Mouse (Mus musculus): ENCODE measurements around the gene Gtpbp1. TPM values are rescaled to one million over a fixed set of nuclear protein-coding genes. Genes with fewer than 3 reads are reported as not detected.

The Gtpbp1 gene
- polyA plus RNA-seq, 1 experiment from 2014 or later, result 53.9 TPM

DNA sequence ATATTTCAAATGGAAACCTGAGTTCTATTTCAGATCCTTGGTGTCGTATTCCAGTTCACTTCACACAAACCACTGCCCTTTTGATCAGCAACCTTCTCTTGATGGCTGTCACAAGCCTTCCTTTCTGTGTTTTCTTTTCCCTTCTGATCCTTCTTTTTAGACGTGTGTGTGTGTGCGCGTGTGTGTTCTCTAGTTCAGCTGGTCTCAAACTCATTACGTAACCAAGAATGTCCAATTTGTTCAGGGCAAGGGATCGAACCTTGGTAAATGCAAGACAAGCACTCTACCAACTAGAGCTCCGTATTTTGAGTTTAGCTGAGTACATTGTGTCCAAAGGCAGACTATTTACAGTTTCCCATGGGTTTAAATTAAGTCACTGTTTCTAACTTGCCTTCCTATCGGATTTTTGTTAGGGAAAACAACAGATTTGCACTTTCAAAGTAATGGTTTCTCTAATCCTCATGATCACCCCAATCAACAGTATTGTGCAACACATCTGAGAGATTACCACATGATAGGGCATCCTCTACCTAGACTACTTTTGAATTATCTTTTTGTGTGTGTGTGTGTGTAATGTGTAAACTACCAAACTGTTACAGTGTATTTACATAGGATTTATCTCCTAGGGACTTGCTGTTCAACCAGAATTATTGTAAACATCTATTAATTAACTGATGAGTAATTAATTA lies 2.2 kb upstream of the Gtpbp1 start:
- H3K9me3 ChIP-seq (replicated peaks), result no peaks in the 10 kb centered on the region
- 5% methylated on average over 8 of the region's 8 CpGs for WGBS
- peaks cover 4% of the 10 kb centered on the region; the same call in 1 of the 2 replicates for H3K36me3 ChIP-seq
- peak overlapping the region; percentile 95 for H3K27ac ChIP-seq
- H3K4me3 ChIP-seq, result peak overlapping the region; percentile 92
- H3K27me3 ChIP-seq (ENCODE audit: low read depth, poor library complexity, severe bottlenecking), result no peaks in the 10 kb centered on the region
- DNase-seq (ENCODE audit: low spot score), result no peak
- peaks cover 69% of the 10 kb centered on the region for H3K4me1 ChIP-seq

DNA sequence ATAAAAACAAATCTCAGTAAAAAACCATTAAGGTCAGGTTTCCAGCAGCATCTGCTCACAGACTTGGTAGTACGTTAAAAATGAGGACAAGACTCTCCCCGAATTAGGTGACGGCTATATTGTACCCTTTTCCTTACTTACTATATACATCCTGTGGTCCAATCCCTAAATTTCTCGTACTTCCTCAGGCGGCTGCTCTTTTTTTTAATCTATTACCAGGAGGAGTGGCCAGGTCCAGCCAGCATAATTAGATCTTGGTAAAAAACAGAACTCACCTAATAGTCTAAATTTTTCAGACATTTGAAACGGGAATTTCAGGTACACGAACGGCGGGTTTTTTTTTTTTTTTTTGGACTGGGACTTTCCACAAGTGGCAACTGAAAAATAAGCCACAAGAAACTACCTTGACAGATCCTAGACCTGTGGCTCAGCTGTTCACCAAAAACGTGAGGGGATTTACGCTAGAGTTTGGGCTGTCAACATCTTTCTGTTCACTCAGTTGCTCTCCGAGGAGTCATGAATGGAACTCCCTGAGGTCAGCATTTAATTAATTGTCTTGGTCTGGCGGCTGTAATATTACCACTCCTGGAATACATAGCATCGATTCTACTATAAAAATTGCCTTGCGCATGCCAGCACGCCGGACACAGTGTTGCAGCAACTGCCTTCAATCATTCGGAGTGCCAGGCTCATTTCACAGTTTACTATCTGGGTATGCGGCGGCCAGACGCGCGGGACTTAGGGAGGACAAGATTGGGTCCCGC lies 801 bp upstream of the Gtpbp1 start:
- 17% methylated on average over 24 of the region's 24 CpGs for WGBS

DNA sequence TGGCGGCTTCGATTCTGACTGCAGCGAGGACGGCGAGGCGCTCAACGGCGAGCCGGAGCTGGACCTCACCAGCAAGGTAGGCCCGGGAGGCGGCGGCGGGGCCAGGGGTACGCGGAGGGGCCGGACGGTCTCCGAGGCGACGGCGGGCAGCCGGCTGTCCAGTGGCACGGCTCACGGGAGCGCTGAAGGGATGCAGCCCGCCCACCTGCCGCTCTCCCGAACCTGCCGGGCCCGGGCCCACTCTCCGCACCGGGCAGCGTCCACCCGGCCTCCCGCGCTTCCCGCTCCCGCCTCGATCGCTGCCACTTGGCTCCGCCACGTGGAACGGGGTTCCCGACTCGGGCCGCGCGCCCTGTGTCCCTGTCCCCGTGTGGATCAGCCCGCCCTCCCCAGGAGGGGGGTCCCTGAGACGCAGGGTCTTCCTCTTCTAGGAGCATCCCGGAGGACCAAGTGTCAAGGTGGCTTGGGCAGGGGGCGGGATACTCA lies 421 bp downstream of the Gtpbp1 start:
- no peaks in the 10 kb centered on the region for H3K9me3 ChIP-seq (replicated peaks)
- WGBS, result under 1% methylated on average over 43 of the region's 53 CpGs
- H3K27me3 ChIP-seq (ENCODE audit: low read depth, poor library complexity, severe bottlenecking), result no peaks in the 10 kb centered on the region
- no peak for DNase-seq (ENCODE audit: low spot score)
- peaks cover 53% of the 10 kb centered on the region for H3K4me1 ChIP-seq
- H3K36me3 ChIP-seq, result peaks cover 22% of the 10 kb centered on the region
- peak overlapping the region; percentile 94 for H3K27ac ChIP-seq
- H3K4me3 ChIP-seq, result peak overlapping the region; percentile 79

More for the DNA sequence above, 801 bp upstream of the Gtpbp1 start:
- no peak for DNase-seq (ENCODE audit: low spot score)
- Histone ChIP-seq H3K36me3 (peaks cover 12% of the 10 kb centered on the region), H3K9me3 (replicated peaks) (no peaks in the 10 kb centered on the region), H3K27me3 (ENCODE audit: low read depth, poor library complexity, severe bottlenecking) (no peaks in the 10 kb centered on the region), H3K4me3 (peak overlapping the region; percentile 79), H3K27ac (peak overlapping the region; percentile 47; the same call in 1 of the 2 replicates), H3K4me1 (peaks cover 65% of the 10 kb centered on the region)

DNA sequence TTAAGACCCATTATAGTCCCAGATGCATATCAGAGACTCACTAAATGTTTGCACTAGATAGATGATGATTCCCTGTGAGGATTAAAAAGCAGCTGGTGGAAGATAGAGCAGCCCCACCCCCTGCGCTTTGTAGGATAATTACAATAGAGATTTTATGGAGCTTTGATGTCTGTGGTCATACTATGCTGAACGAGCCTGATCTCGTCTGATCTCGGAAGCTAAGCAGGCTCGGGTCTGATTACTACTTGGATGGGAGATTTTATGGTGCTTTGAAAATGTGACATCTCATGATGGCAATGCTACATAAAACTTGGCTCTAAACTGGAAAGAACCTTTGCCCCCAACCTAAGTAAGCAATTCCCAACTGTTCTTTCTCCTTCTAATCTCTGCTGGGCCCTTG lies 1.7 kb downstream of the Gtpbp1 start:
- peaks cover 34% of the 10 kb centered on the region for H3K36me3 ChIP-seq
- peaks cover 45% of the 10 kb centered on the region for H3K4me1 ChIP-seq
- DNase-seq (ENCODE audit: low spot score), result no peak
- H3K27ac ChIP-seq, result no peak overlapping the region
- H3K9me3 ChIP-seq (replicated peaks), result no peaks in the 10 kb centered on the region
- WGBS, result 73% methylated on average over 5 of the region's 5 CpGs
- H3K27me3 ChIP-seq (ENCODE audit: low read depth, poor library complexity, severe bottlenecking), result no peaks in the 10 kb centered on the region
- H3K4me3 ChIP-seq, result peak overlapping the region; percentile 79; the same call in 1 of the 2 replicates

DNA sequence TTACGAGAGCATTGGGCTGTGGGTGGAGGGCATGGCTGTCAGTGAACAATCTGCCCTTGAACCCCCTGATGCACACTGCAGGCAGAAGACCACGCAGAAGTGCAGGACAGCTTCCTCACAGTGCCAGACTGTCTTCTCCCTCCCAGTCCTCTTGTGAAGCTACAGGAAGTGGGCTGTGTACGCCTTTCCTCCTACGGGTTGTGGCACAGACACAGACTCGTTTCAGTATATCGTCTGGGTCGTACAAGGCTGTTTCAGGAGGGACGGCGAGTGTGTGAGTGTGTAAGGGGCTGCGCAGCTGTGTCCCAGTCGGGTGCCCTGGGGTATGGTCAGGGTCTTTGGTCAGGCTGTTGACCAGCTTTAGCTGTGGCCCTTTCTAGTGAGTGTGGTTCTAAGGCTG lies 3.1 kb downstream of the Gtpbp1 start:
- Histone ChIP-seq H3K9me3 (replicated peaks) (no peaks in the 10 kb centered on the region), H3K4me1 (peaks cover 39% of the 10 kb centered on the region), H3K27ac (no peak overlapping the region), H3K27me3 (ENCODE audit: low read depth, poor library complexity, severe bottlenecking) (no peaks in the 10 kb centered on the region), H3K36me3 (peaks cover 37% of the 10 kb centered on the region), H3K4me3 (no peak overlapping the region)
- WGBS, result 87% methylated on average over 11 of the region's 11 CpGs
- DNase-seq (ENCODE audit: low spot score), result no peak

DNA sequence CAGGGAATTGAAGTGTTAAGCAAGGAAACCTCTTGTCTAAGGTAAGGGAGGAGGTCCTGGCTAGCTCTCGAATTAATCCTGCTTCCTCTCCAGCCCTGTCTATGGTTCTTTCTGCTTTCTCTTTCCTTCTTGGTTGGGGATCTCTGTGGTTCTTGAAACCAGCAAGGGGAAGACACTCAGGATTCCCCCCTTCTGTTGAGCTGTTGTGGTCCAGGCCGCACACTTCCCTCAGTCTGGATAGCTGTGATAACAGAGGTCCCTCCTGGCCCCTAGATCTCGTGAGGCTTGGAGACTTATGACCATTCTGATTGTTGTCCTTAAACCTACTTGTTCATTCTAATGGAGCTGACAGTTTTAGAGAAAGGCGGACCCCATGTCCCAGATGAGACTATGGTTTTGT lies 3.9 kb downstream of the Gtpbp1 start:
- DNase-seq (ENCODE audit: low spot score), result no peak
- WGBS, result 89% methylated on average over 4 of the region's 4 CpGs
- Histone ChIP-seq H3K36me3 (peaks cover 43% of the 10 kb centered on the region), H3K27ac (no peak overlapping the region), H3K4me3 (no peak overlapping the region), H3K4me1 (peaks cover 33% of the 10 kb centered on the region), H3K9me3 (replicated peaks) (no peaks in the 10 kb centered on the region), H3K27me3 (ENCODE audit: low read depth, poor library complexity, severe bottlenecking) (no peaks in the 10 kb centered on the region)

DNA sequence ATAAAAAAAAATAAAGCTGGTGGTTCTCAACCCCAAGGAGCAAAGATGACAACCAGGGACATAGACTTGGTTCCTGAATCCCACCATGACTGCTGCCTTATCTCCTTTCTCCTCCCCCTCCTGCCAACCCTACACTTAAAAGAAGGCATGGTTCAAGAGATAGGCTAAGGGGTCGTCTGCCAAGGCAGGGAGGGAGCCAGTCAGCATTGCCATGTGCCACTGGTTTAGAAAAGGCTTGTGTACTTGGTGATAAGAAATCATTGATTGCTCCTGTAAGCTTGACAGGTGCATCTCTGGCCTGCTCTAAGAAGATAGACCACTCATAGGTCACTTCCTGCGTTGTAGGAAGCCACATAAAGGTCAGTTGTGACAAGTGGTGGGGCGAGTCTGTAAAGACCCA lies 4.9 kb downstream of the Gtpbp1 start:
- Histone ChIP-seq H3K27me3 (ENCODE audit: low read depth, poor library complexity, severe bottlenecking) (no peaks in the 10 kb centered on the region), H3K4me1 (peaks cover 26% of the 10 kb centered on the region)
- 73% methylated on average over 3 of the region's 3 CpGs for WGBS

DNA sequence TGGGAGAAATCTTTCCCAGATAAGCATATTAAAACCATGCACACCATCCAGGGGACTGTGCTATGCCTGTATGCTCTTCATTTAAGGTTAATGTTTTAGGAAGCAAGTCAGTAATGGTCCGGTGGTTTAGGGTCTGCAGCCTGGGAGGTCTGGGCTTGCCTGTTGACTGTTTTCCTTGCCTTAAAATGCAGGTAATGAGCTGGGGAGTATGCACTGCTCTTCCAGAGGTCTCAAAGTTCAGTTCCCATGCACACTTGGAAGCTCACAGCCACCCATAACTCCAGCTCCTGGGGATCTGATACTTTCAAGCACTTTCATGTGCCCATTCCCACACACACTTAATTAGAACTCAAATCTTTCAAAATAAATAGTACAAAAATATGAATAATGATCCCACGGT lies 5.9 kb downstream of the Gtpbp1 start:
- H3K4me1 ChIP-seq, result peaks cover 22% of the 10 kb centered on the region
- no peaks in the 10 kb centered on the region for H3K27me3 ChIP-seq (ENCODE audit: low read depth, poor library complexity, severe bottlenecking)
- 93% methylated on average over 2 of the region's 2 CpGs for WGBS
- no peak overlapping the region for H3K27ac ChIP-seq
- no peak for DNase-seq (ENCODE audit: low spot score)
- H3K4me3 ChIP-seq, result no peak overlapping the region
- H3K36me3 ChIP-seq, result peaks cover 44% of the 10 kb centered on the region
- no peaks in the 10 kb centered on the region for H3K9me3 ChIP-seq (replicated peaks)

More for the DNA sequence above, 4.9 kb downstream of the Gtpbp1 start:
- Histone ChIP-seq H3K4me3 (no peak overlapping the region), H3K9me3 (replicated peaks) (no peaks in the 10 kb centered on the region), H3K27ac (no peak overlapping the region), H3K36me3 (peaks cover 44% of the 10 kb centered on the region)
- no peak for DNase-seq (ENCODE audit: low spot score)

DNA sequence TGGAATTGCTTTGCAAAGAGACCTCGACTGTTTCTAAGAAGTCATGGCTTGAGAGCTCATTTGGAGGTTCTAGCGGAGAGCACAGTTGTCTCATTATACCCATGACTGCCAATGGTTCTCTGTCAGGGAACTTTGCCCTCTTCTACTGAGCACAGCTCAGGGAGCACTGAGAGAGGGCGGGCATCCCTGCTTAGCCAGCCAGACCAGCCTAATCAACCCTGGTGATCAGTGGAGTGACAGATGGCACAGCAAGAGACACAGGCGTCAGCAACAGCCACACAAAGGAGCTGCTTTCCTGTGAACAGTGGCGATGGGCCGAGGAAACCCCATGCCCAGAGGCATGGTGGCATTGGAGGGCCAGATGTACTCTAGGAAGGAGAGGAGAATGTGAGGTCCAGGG lies 6.4 kb downstream of the Gtpbp1 start:
- H3K27ac ChIP-seq, result no peak overlapping the region
- DNase-seq (ENCODE audit: low spot score), result no peak
- H3K4me1 ChIP-seq, result peaks cover 17% of the 10 kb centered on the region
- peaks cover 44% of the 10 kb centered on the region for H3K36me3 ChIP-seq
- H3K4me3 ChIP-seq, result no peak overlapping the region
- 89% methylated on average over 6 of the region's 6 CpGs for WGBS
- no peaks in the 10 kb centered on the region for H3K9me3 ChIP-seq (replicated peaks)
- H3K27me3 ChIP-seq (ENCODE audit: low read depth, poor library complexity, severe bottlenecking), result no peaks in the 10 kb centered on the region

DNA sequence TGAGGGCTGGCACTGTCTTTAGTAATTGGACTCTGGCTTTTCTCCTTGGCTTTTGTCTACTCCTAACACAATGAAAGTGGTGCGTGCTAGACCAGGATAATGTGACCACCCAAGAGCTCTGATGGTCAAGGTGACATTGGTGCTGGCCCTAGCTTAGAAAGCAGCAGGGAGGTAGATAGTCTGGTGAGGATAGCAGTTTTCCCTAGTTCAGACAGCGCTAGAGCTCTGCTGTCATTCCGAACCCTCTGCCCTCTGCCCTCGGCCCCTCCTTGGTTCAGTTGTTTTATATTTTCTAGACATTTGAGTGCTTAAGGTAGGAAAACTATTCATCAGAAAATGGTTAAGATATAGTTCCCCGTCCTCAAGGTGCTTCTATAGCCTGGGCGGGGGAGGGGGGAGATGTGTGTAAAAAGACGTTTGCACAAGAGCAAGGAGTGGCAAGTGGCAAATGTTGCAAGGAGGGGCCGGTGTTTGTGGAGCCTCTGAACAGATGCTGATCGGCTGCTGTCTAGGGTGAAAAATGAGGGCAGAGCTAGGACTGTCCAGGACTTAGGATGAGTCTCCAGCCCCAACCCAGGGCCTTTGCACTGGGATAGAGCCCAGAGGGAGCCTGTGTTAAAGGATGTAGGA lies 7.0 kb downstream of the Gtpbp1 start:
- no peaks in the 10 kb centered on the region for H3K27me3 ChIP-seq (ENCODE audit: low read depth, poor library complexity, severe bottlenecking)
- DNase-seq (ENCODE audit: low spot score), result no peak
- WGBS, result 78% methylated on average over 9 of the region's 9 CpGs
- no peak overlapping the region for H3K4me3 ChIP-seq
- H3K9me3 ChIP-seq (replicated peaks), result no peaks in the 10 kb centered on the region
- peaks cover 44% of the 10 kb centered on the region for H3K36me3 ChIP-seq
- H3K27ac ChIP-seq, result no peak overlapping the region
- peaks cover 10% of the 10 kb centered on the region for H3K4me1 ChIP-seq

DNA sequence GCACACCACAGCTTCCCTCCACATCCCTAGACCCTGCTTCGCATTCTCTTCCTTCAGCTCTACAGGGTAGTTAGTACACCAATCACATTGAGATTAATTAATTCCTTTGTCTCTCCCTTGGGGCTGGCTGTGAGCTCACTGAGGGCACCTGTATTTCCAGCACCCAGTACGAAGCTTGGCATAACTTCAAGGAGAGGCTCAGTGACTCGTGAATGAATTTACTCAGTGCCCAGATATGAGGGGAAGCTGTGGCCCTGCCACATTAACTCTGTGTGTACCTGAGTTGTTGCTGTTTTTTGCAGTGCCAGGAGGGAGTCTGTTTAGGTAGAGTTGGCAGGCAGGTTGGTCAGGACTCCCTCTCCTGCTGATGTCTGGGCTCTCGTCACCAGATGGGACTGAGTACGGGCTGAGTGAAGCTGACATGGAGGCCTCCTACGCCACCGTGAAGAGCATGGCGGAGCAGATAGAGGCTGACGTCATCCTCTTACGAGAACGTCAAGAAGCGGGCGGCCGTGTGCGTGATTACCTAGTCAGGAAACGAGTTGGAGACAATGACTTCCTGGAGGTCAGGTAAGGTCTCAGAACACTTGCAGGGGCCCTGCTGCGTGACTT lies 16.1 kb downstream of the Gtpbp1 start:
- Histone ChIP-seq H3K9me3 (replicated peaks) (no peaks in the 10 kb centered on the region), H3K4me3 (no peak overlapping the region), H3K4me1 (no peaks in the 10 kb centered on the region), H3K27me3 (ENCODE audit: low read depth, poor library complexity, severe bottlenecking) (no peaks in the 10 kb centered on the region), H3K27ac (no peak overlapping the region), H3K36me3 (peaks cover 57% of the 10 kb centered on the region)
- 94% methylated on average over 17 of the region's 17 CpGs for WGBS
- no peak for DNase-seq (ENCODE audit: low spot score)

DNA sequence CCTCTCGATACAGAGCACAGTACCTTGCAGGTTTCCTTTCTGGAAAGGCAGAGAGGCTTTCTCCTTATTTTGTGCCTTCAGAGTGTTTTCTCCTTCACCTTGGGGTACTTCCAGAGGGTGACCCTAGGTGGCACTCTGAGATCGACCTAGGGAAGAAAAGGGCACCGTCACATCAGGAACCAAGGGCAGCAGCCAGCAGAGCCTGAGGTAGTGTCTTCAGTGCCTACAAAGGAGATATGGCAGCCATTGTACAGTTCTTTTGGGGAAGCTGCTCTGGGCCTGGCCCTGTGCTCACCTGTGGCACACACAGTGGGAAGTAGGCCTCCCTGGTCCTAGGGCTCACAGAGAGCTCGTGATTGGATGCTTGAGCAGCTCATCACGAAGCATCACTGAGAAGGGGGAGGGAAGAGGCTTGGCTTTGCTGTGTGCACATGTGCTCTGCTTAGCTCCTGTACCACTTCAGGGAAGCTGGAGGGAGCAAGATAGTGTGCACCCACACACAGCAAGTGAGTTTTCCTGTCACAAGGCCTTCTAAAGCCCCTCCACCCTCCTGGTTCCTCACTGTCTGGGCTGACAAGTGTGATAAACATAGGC lies 17.7 kb downstream of the Gtpbp1 start:
- 93% methylated on average over 5 of the region's 5 CpGs for WGBS
- H3K27ac ChIP-seq, result 0 out of 2 replicates have a peak overlapping the region, but pooled peaks have one; percentile 14
- no peak for DNase-seq (ENCODE audit: low spot score)
- no peaks in the 10 kb centered on the region for H3K27me3 ChIP-seq (ENCODE audit: low read depth, poor library complexity, severe bottlenecking)
- H3K36me3 ChIP-seq, result peaks cover 74% of the 10 kb centered on the region
- H3K4me1 ChIP-seq, result no peaks in the 10 kb centered on the region
- no peak overlapping the region for H3K4me3 ChIP-seq
- H3K9me3 ChIP-seq (replicated peaks), result no peaks in the 10 kb centered on the region
